Mouse (Mus musculus) limb, embryonic 11.5 days (tissue): Measurements from ENCODE around the gene Dctn1. TPM values are rescaled to one million over a fixed set of nuclear protein-coding genes. Genes with fewer than 3 reads are reported as not detected.
A peak's percentile ranks its signal among the peaks of the same experiment; 100 is the strongest.

Experiments used
- ATAC-seq: fragments of 200-750 bp; cut with Nextera tagmentation; 2 replicates; pipeline ENCODE4 v1.8.0; 2017; ENCODE audit warnings: low read depth; ENCODE audit not compliant: insufficient number of reproducible peaks, low FRiP score, low TSS enrichment
- DNase-seq: peaks from one replicate; pipeline ENCODE4 v3.0.0-alpha.2; 2015; ENCODE audit warnings: low spot score
- H3K27ac ChIP-seq: fragments of 300-500 bp; sonication (generic); replicated peaks from 2 replicates; pipeline ENCODE4 v1.5.1; 2014; ENCODE audit warnings: low read depth, mild to moderate bottlenecking, low read length
- H3K27me3 ChIP-seq: fragments of 300-500 bp; sonication (generic); 2 replicates; pipeline ENCODE4 v1.6.1; 2014; ENCODE audit warnings: mild to moderate bottlenecking, low read length, mixed read lengths; ENCODE audit not compliant: control insufficient read depth, insufficient read depth
- H3K36me3 ChIP-seq: fragments of 300-500 bp; sonication (generic); 2 replicates; pipeline ENCODE4 v1.6.1; 2014; ENCODE audit warnings: mild to moderate bottlenecking, low read length, moderate library complexity, mixed read lengths; ENCODE audit not compliant: control insufficient read depth, insufficient read depth
- H3K4me1 ChIP-seq: fragments of 300-500 bp; sonication (generic); 2 replicates; pipeline ENCODE4 v1.6.1; 2014; ENCODE audit warnings: low read length, mixed read lengths; ENCODE audit not compliant: control insufficient read depth, insufficient read depth
- H3K4me2 ChIP-seq: fragments of 300-500 bp; sonication (generic); 2 replicates; pipeline ENCODE4 v1.6.1; 2014; ENCODE audit warnings: low read depth, mild to moderate bottlenecking, moderate library complexity; ENCODE audit not compliant: severe bottlenecking
- H3K4me3 ChIP-seq: fragments of 300-500 bp; sonication (generic); 2 replicates; pipeline ENCODE4 v1.5.1; 2014; ENCODE audit warnings: low read depth, low read length
- H3K9ac ChIP-seq: fragments of 300-500 bp; sonication (generic); 2 replicates; pipeline ENCODE4 v1.6.1; 2014; ENCODE audit warnings: mild to moderate bottlenecking, low read length
- H3K9me3 ChIP-seq: fragments of 300-500 bp; sonication (generic); 2 replicates; pipeline ENCODE4 v1.6.1; 2016; ENCODE audit warnings: low read length; ENCODE audit not compliant: control insufficient read depth
- WGBS: fragments of 180-500 bp; shearing (Covaris S2); extraction: QIAGEN DNeasy Blood & Tissue Kit; methylation state at CpG from one replicate; pipeline ENCODE4 v1.1.7; 2014; 5-methylcytosine and 5-hydroxymethylcytosine counted together
- polyA plus RNA-seq: library from polyadenylated mRNA; unstranded; fragments of >200 nt; fragmentation: Nextera tagmentation; extraction: Ambion mirVana; gene quantifications from 2 replicates; pipeline ENCODE4 v1.2.1, GENCODE M21; 2014

The Dctn1 gene
- 70.4 and 71.4 TPM in 2 replicates for polyA plus RNA-seq

DNA sequence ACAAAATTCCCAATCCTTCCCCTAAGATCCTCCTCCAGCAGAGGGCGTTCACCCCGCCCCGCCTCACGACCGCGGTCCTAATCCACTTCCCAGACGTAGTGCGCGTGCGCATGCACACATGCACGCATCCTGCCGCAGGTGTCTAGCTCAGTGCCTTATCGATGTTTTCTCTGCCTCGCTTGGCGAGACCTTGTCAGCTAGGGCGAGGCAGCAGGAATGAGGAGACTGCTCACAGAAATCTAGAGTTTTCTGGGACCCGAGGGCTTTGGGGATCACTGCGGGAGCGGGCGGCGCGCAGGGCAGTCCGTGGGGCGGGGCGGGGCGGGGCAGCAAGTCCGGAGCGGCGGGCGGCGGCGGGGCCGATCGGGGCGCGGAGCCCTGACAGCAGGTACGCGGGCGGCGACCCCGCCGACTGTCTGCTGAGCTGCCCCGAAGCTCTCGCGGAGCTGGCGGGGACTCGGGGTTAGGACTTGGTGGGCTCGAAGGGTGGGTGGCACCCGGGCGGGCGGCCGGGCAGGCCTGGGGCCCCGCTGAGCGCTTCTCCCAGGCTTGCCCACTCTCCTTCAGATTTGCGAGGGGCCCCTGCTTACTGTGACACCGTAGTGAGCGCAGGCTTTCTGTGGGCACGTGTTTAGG is at the start of gene Dctn1:
Gene Dctn1, plus strand, starts transcription at position 314 of the 636 bp plus-strand sequence.
- Histone ChIP-seq H3K4me1 (peaks cover 26% of the 10 kb centered on the region), H3K4me2 (peak within 1 kb of the TSS; percentile 51), H3K4me3 (peak within 1 kb of the TSS; percentile 79), H3K36me3 (no peaks in the 10 kb centered on the region), H3K9me3 (no peaks in the 10 kb centered on the region), H3K27me3 (peaks cover 20% of the 10 kb centered on the region), H3K27ac (peak within 1 kb of the TSS; percentile 49; the same call in 1 of the 2 replicates), H3K9ac (peak within 1 kb of the TSS; percentile 80)
- WGBS: under 1% methylated on average over 56 of the region's 58 CpGs
- ATAC-seq (peak; percentile 82; the same call in 1 of the 2 replicates), DNase-seq (peak; percentile 96)

DNA sequence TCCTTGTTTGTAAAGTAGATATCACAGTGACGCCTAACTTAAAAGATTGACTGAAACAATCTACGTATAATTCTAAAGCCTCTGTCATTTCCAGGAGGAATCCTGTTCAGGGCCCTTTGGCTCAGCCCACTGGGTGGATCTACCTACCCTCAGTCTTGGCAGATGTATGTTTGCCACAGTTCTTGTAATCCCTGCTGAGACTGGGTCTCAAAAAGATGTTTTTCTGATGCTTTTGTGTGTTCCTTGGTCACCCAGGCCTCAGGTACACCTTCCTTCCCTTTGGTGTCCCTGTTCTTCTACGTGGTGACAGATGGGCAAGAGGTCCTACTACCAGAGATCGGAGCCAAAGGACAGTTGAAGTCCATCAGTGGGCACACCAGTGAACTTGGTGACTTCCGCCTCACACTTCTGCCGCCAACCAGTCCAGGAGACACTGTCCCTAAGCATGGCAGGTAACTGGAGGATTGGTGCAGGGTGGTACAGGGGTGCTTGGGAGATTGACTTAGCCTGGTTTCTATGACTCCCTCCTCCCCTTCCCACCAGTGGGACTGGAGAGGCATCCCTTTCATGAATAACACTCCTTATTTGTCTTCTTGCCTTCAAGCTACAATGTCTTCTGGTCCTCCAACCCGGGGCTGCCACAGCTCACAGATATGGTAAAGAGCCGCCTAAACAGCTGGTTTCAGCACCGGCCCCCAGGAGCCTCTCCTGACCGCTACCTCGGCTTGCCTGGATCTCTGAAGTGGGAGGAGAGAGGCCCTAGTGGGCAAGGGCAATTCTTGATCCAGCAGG is 49.2 kb upstream of the Dctn1 start:
- Histone ChIP-seq H3K4me1 (peaks cover 14% of the 10 kb centered on the region; the same call in 1 of the 2 replicates), H3K4me3 (peak overlapping the region; percentile 86), H3K27ac (no peak overlapping the region), H3K36me3 (peaks cover 13% of the 10 kb centered on the region), H3K27me3 (no peaks in the 10 kb centered on the region), H3K9me3 (no peaks in the 10 kb centered on the region), H3K4me2 (peak overlapping the region; percentile 89), H3K9ac (peak overlapping the region; percentile 80; the same call in 1 of the 2 replicates)
- ATAC-seq: no peak
- no peak for DNase-seq
- WGBS: 86% methylated on average over 11 of the region's 11 CpGs

DNA sequence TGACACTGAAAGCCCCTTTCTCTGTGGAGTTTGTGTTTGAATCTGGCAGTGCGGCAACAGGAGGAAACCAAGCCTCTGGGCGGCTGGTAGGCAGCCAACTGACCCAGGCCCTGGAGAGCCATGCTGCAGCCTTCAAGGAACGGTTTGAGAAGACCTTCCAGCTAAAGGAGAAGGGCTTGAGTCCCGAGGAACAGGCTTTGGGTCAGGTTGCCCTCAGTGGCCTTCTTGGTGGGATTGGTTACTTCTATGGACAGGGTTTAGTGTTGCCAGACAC is 48.6 kb upstream of the Dctn1 start:
- Histone ChIP-seq H3K9ac (no peak overlapping the region), H3K4me1 (peaks cover 14% of the 10 kb centered on the region; the same call in 1 of the 2 replicates), H3K27ac (no peak overlapping the region), H3K9me3 (no peaks in the 10 kb centered on the region), H3K4me3 (no peak overlapping the region), H3K27me3 (no peaks in the 10 kb centered on the region), H3K4me2 (no peak overlapping the region), H3K36me3 (peaks cover 13% of the 10 kb centered on the region)
- 90% methylated on average over 4 of the region's 4 CpGs for WGBS
- ATAC-seq (no peak), DNase-seq (no peak)

DNA sequence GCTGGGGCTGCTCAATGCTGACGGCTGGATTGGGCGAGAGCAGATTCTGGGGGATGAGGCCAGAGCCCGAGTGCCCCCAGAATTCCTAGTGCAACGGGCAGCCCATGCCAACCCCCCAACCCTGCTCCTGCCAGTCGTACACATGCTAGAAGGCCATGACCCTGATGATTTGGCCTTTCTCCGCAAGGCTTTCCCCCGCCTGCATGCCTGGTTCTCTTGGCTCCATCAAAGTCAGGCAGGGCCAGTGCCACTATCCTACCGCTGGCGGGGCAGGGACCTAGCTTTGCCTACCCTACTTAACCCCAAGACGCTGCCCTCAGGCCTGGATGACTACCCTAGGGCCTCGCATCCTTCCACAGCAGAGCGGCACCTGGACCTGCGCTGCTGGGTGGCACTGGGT is 48.1 kb upstream of the Dctn1 start:
- no peaks in the 10 kb centered on the region for H3K9me3 ChIP-seq
- no peak overlapping the region for H3K4me2 ChIP-seq
- 92% methylated on average over 13 of the region's 13 CpGs for WGBS
- no peaks in the 10 kb centered on the region for H3K27me3 ChIP-seq
- DNase-seq (no peak), ATAC-seq (no peak)
- H3K36me3 ChIP-seq: peaks cover 13% of the 10 kb centered on the region
- H3K9ac ChIP-seq: 0 out of 2 replicates have a peak overlapping the region, but pooled peaks have one; percentile 3
- H3K27ac ChIP-seq: no peak overlapping the region
- H3K4me3 ChIP-seq: no peak overlapping the region
- peaks cover 15% of the 10 kb centered on the region for H3K4me1 ChIP-seq

DNA sequence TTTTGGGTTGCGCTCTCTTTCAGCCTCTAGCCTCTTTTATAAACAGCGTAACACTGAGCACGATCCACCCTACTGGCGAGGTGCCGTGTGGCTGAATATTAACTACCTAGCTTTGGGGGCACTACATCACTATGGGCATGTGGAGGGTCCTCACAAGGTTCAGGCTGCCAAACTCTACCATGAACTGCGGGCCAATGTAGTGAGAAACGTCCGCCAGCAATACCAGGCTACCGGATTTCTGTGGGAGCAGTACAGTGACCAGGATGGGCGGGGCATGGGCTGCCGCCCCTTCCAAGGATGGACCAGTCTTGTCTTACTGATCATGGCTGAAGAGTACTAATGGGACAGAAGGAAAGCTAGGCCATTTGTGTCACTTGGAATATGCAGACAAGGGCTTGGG is 47.4 kb upstream of the Dctn1 start:
- no peak overlapping the region for H3K4me3 ChIP-seq
- H3K9me3 ChIP-seq: no peaks in the 10 kb centered on the region
- WGBS: 87% methylated on average over 11 of the region's 11 CpGs
- no peak for DNase-seq
- no peak overlapping the region for H3K9ac ChIP-seq
- no peaks in the 10 kb centered on the region for H3K27me3 ChIP-seq
- H3K36me3 ChIP-seq: peaks cover 13% of the 10 kb centered on the region
- H3K4me1 ChIP-seq: peaks cover 22% of the 10 kb centered on the region
- no peak overlapping the region for H3K4me2 ChIP-seq
- H3K27ac ChIP-seq: no peak overlapping the region
- ATAC-seq: no peak

DNA sequence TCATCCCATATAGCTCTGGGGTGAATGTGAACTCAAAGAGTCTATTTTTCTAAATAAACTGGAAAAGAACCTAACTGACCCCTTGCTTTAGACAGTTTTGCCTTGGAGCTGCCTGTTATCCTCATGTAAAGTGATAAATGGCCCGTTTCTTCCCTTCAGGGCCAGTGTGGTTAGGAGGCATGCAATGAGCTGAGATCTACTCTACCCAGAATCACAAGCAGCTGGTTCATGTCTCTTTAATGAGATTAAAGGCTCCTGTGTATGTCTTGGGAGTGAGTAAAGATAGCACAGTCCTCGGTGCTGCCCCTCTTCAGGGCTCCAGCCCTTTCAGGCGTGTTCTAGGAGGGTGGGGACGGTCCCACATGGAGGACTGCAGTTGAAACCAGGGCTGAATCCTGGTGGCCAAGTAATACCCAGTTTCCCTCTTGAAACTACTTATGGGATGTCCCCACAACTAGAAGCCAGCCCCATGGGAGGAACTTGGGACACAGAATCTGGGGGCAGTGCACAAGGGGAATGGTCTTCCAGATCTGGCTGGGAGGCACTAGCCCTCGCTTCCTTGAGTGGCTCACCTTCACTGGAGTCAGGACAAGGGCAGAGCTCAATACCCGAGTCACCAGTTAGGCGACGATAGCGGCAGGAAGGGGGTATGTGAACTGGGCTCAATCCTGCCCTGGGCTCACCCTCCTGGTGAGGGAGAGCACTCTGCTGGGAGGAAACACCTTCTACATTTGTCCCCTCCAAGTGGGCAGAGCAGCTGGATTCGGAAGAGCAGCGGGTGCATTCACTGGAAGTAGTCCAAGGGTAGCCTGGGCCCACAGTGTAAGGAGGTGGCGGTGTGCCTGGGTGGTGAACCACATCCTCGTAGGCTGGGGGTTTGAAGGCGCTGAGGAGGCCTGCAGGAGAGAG is 46.6 kb upstream of the Dctn1 start:
- no peak overlapping the region for H3K9ac ChIP-seq
- ATAC-seq: no peak
- peaks cover 13% of the 10 kb centered on the region for H3K36me3 ChIP-seq
- peaks cover 25% of the 10 kb centered on the region for H3K4me1 ChIP-seq
- H3K4me3 ChIP-seq: no peak overlapping the region
- 87% methylated on average over 14 of the region's 14 CpGs for WGBS
- no peaks in the 10 kb centered on the region for H3K9me3 ChIP-seq
- no peak overlapping the region for H3K27ac ChIP-seq
- peak overlapping the region; percentile 84 for H3K4me2 ChIP-seq
- no peaks in the 10 kb centered on the region for H3K27me3 ChIP-seq
- DNase-seq: no peak

DNA sequence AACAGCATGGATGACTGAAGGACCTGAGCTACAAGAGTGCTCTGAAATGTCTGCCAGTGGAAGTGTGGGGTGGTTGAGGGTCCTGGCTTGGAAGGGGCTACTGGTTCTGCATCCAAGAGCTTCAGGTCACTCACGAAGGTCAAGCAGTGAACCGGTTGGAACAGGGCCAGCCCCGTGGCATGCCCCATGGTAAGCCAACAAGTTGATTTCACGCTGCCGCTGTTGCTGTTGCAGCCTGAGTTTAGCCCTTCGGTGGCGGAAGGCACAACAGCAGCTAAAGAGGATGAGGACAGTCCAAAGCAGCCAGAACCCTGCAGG is 46.0 kb upstream of the Dctn1 start:
- Histone ChIP-seq H3K27me3 (no peaks in the 10 kb centered on the region), H3K4me2 (peak overlapping the region; percentile 84), H3K36me3 (peaks cover 13% of the 10 kb centered on the region), H3K9ac (peak overlapping the region; percentile 23; the same call in 1 of the 2 replicates), H3K27ac (no peak overlapping the region), H3K4me1 (peaks cover 29% of the 10 kb centered on the region), H3K4me3 (peak overlapping the region; percentile 87; the same call in 1 of the 2 replicates), H3K9me3 (no peaks in the 10 kb centered on the region)
- 88% methylated on average over 7 of the region's 7 CpGs for WGBS
- no peak for DNase-seq
- ATAC-seq: no peak
